Mouse (Mus musculus) brain, embryonic 14.5 days (tissue): ENCODE measurements around the gene Serpine3. TPM values are rescaled to one million over a fixed set of nuclear protein-coding genes. Genes with fewer than 3 reads are reported as not detected.
A peak's percentile ranks its signal among the peaks of the same experiment; 100 is the strongest.

ENCODE experiments used
- DNase-seq: peaks from one replicate; pipeline ENCODE4 v3.0.0-alpha.2; 2011; ENCODE audit warnings: low read depth
- CTCF ChIP-seq: fragments of 200-500 bp; IDR thresholded peaks from 2 replicates; pipeline ENCODE4 v1.5.1; 2012; ENCODE audit warnings: inconsistent platforms, mild to moderate bottlenecking, moderate library complexity, borderline replicate concordance; ENCODE audit not compliant: insufficient read depth, insufficient read length; ENCODE audit errors: extremely low read depth
- POLR2A ChIP-seq: fragments of 200-500 bp; IDR thresholded peaks from 2 replicates; pipeline ENCODE4 v1.6.1; 2012; ENCODE audit warnings: mild to moderate bottlenecking, inconsistent platforms, borderline replicate concordance; ENCODE audit not compliant: poor library complexity, insufficient read depth, insufficient read length, severe bottlenecking; ENCODE audit errors: extremely low read depth
- polyA plus RNA-seq: library from polyadenylated mRNA; depleted of rRNA; stranded (reverse); fragments of >200 nt; gene quantifications from 2 replicates; pipeline ENCODE4 v1.2.3, GENCODE M21; 2012; rRNA removed

Serpine3 gene
- polyA plus RNA-seq, 1 experiment, result 0.11 TPM

- no peak for TF ChIP-seq POLR2A
- no peak for DNase-seq
Measured at GRCm38 (mm10) chr14:62655996-62656395, 7.5 kb upstream of the Serpine3 start.

- TF ChIP-seq POLR2A (no peak), CTCF (no peak)
- no peak for DNase-seq
Measured at GRCm38 (mm10) chr14:62657469-62657868, 6.0 kb upstream of the Serpine3 start.

- no peak for DNase-seq
- no peak for TF ChIP-seq POLR2A
- TF ChIP-seq CTCF, result no peak
Measured at GRCm38 (mm10) chr14:62662381-62662780, 1.1 kb upstream of the Serpine3 start.

GRCm38 (mm10) chr14:62664976-62665673 lies 1.7 kb downstream of the Serpine3 start:
- no peak for TF ChIP-seq POLR2A
- TF ChIP-seq CTCF, result no peak
- DNase-seq, result no peak

- TF ChIP-seq POLR2A, result no peak
- no peak for TF ChIP-seq CTCF
- DNase-seq, result no peak
Measured at GRCm38 (mm10) chr14:62673646-62674045, 10.2 kb downstream of the Serpine3 start.

- TF ChIP-seq POLR2A (no peak), CTCF (no peak)
- DNase-seq, result peak; percentile 19
Measured at GRCm38 (mm10) chr14:62718161-62718560, 54.7 kb downstream of the Serpine3 start.

GRCm38 (mm10) chr14:62721625-62722024 lies 58.2 kb downstream of the Serpine3 start:
- peak; percentile 2 for DNase-seq

GRCm38 (mm10) chr14:62724560-62724959 lies 61.1 kb downstream of the Serpine3 start:
- no peak for TF ChIP-seq POLR2A
- DNase-seq, result peak; percentile 1

More at GRCm38 (mm10) chr14:62721625-62722024, 58.2 kb downstream of the Serpine3 start:
- TF ChIP-seq CTCF (no peak), POLR2A (no peak)

- no peak for DNase-seq
- TF ChIP-seq POLR2A (no peak), CTCF (no peak)
Measured at GRCm38 (mm10) chr14:62731902-62732301, 68.4 kb downstream of the Serpine3 start.

- TF ChIP-seq POLR2A, result no peak
- no peak for TF ChIP-seq CTCF
- DNase-seq, result no peak
Measured at GRCm38 (mm10) chr14:62733666-62734065, 70.2 kb downstream of the Serpine3 start.

- no peak for DNase-seq
- no peak for TF ChIP-seq CTCF
- no peak for TF ChIP-seq POLR2A
Measured at GRCm38 (mm10) chr14:62735646-62736045, 72.2 kb downstream of the Serpine3 start.

Other genes with a start within 250 kb of the Serpine3 start
- gene Gucy1b2, start 207.4 kb upstream of the Serpine3 start, polyA plus RNA-seq, result 1.1 and 2.0 TPM in 2 replicates
- 29.2 and 40.4 TPM in 2 replicates for gene Fam124a, start 107.9 kb upstream of the Serpine3 start, polyA plus RNA-seq
- gene Gm4131, start 96.7 kb upstream of the Serpine3 start, polyA plus RNA-seq, result not detected in 2 replicates
- 14.0 and 17.4 TPM in 2 replicates for gene Ints6, start 97.5 kb downstream of the Serpine3 start, polyA plus RNA-seq
- 11.4 and 15.4 TPM in 2 replicates for gene Wdfy2, start 174.0 kb downstream of the Serpine3 start, polyA plus RNA-seq